ENCODE assay signal across 14 mouse cellular contexts in genomic region chr13:119713107-119713787, GRCm38 (mm10). TPM values are rescaled to one million over a fixed set of nuclear protein-coding genes. Genes with fewer than 3 reads are reported as not detected.
DNase-seq lines count a peak whose midpoint lies in the region; ATAC-seq and TF ChIP-seq lines count a peak whose summit lies in the region.
"Had no signal": no experiment of that assay in that cellular context is flagged by ENCODE, and none has a peak within 500 bp of the region (broad histone marks: within the 10 kb centered on the region; RNA-seq: fewer than 3 reads in every experiment).

No protein-coding gene starts in this region.

- no peaks in the 10 kb centered on the region for H3K27me3 ChIP-seq in forebrain, embryonic 15.5 days
- no peaks in the 10 kb centered on the region for H3K27me3 ChIP-seq in forebrain, embryonic 14.5 days (replicated peaks; ENCODE audit: control insufficient read depth, insufficient read depth, low read length)
- H3K27me3 ChIP-seq in liver, adult 2 months (ENCODE audit: control insufficient read depth, insufficient read depth, low read length) = no peaks in the 10 kb centered on the region
- H3K27me3 ChIP-seq in liver, embryonic 11.5 days (replicated peaks; ENCODE audit: control insufficient read depth, insufficient read depth, low read length) = no peaks in the 10 kb centered on the region
- H3K27me3 ChIP-seq: heart, embryonic 13.5 days; hindbrain, embryonic 12.5 days; limb, embryonic 15.5 days had no signal

- TF ChIP-seq CTCF in liver, adult 2 months (IDR thresholded peaks at IDR 0.05; ENCODE audit: low read depth, low read length) = no peak
- TF ChIP-seq CTCF in bone marrow macrophage, adult 2 months (IDR thresholded peaks at IDR 0.05; ENCODE audit: low read depth, low read length) = no peak

- WGBS in forebrain, embryonic 15.5 days = 75% methylated on average over 8 of the region's 8 CpGs
- whole genome bisulfite sequencing in forebrain, embryonic 14.5 days = 76% methylated on average over 8 of the region's 8 CpGs
- 32% methylated on average over 8 of the region's 8 CpGs for WGBS in liver, adult 2 months
- 64% methylated on average over 8 of the region's 8 CpGs for WGBS in liver, embryonic 11.5 days
- WGBS in macrophage (ENCODE audit: missing documents) = 10% methylated on average over 8 of the region's 8 CpGs

- DNase-seq in forebrain, embryonic 14.5 days (ENCODE audit: low spot score) = no peak
- DNase-seq in liver, adult 2 months (ENCODE audit: extremely low read depth, low read depth, low spot score) = peak; percentile 87
- no peak for DNase-seq in liver, embryonic 11.5 days (ENCODE audit: low spot score)
- DNase-seq in urinary bladder, postnatal 4 days (ENCODE audit: low spot score in 2 of 2) = no peak
- no peak for DNase-seq in ovary, postnatal 10 days (ENCODE audit: low spot score)
- DNase-seq: gastrocnemius, postnatal 36 days; kidney, adult 9 months had no signal

- H3K4me1 ChIP-seq in forebrain, embryonic 15.5 days = no peaks in the 10 kb centered on the region
- no peaks in the 10 kb centered on the region for H3K4me1 ChIP-seq in forebrain, embryonic 14.5 days (ENCODE audit: control insufficient read depth, insufficient read depth, low read length)
- H3K4me1 ChIP-seq in liver, adult 2 months (ENCODE audit: control insufficient read depth, insufficient read depth, low read length) = peaks cover 31% of the 10 kb centered on the region
- H3K4me1 ChIP-seq in liver, embryonic 11.5 days (replicated peaks; ENCODE audit: control insufficient read depth, insufficient read depth, low read length) = no peaks in the 10 kb centered on the region
- peaks cover 22% of the 10 kb centered on the region for H3K4me1 ChIP-seq in bone marrow macrophage, adult 2 months (ENCODE audit: control insufficient read depth, insufficient read depth, low read length)
- H3K4me1 ChIP-seq: hindbrain, embryonic 12.5 days; limb, embryonic 15.5 days had no signal

- H3K4me2 ChIP-seq in forebrain, embryonic 15.5 days (replicated peaks) = no peak overlapping the region
- no peak overlapping the region for H3K4me2 ChIP-seq in forebrain, embryonic 14.5 days (ENCODE audit: low read length)
- no peak overlapping the region for H3K4me2 ChIP-seq in liver, embryonic 11.5 days
- H3K4me2 ChIP-seq: heart, embryonic 13.5 days; hindbrain, embryonic 12.5 days; limb, embryonic 15.5 days had no signal

- peaks cover 35% of the 10 kb centered on the region for H3K36me3 ChIP-seq in forebrain, embryonic 15.5 days
- H3K36me3 ChIP-seq in forebrain, embryonic 14.5 days (ENCODE audit: control insufficient read depth, insufficient read depth, low read length) = peaks cover 50% of the 10 kb centered on the region
- H3K36me3 ChIP-seq in liver, adult 2 months (ENCODE audit: control insufficient read depth, insufficient read depth, low read length) = no peaks in the 10 kb centered on the region
- H3K36me3 ChIP-seq in liver, embryonic 11.5 days (ENCODE audit: control insufficient read depth, insufficient read depth, low read length) = 0 out of 2 replicates have a peak, but pooled peaks cover 5% of the 10 kb centered on the region
- no peaks in the 10 kb centered on the region for H3K36me3 ChIP-seq in macrophage (ENCODE audit: inconsistent target)

- H3K4me3 ChIP-seq in forebrain, embryonic 15.5 days = no peak overlapping the region
- no peak overlapping the region for H3K4me3 ChIP-seq in forebrain, embryonic 14.5 days (ENCODE audit: low read depth, low read length)
- H3K4me3 ChIP-seq in liver, adult 2 months (ENCODE audit: insufficient read depth, low read depth, low read length) = no peak overlapping the region
- no peak overlapping the region for H3K4me3 ChIP-seq in liver, embryonic 11.5 days (ENCODE audit: low read depth, low read length)
- peak overlapping the region; percentile 4; the same call in 1 of the 2 replicates for H3K4me3 ChIP-seq in bone marrow macrophage, adult 2 months (ENCODE audit: insufficient read depth, low read length)
- no peak overlapping the region for H3K4me3 ChIP-seq in macrophage (ENCODE audit: inconsistent target)
- H3K4me3 ChIP-seq: heart, embryonic 13.5 days; hindbrain, embryonic 12.5 days; limb, embryonic 15.5 days had no signal

- H3K9me3 ChIP-seq in forebrain, embryonic 15.5 days = no peaks in the 10 kb centered on the region
- no peaks in the 10 kb centered on the region for H3K9me3 ChIP-seq in forebrain, embryonic 14.5 days (replicated peaks; ENCODE audit: control insufficient read depth, low read length)
- H3K9me3 ChIP-seq in liver, embryonic 11.5 days (ENCODE audit: control insufficient read depth, low read length) = no peaks in the 10 kb centered on the region
- H3K9me3 ChIP-seq: G1E; heart, embryonic 13.5 days; hindbrain, embryonic 12.5 days; limb, embryonic 15.5 days had no signal

- 0 out of 2 replicates have a peak, but pooled peaks have one; percentile 12 for ATAC-seq in forebrain, embryonic 15.5 days (replicated peaks)
- ATAC-seq in forebrain, embryonic 14.5 days = no peak
- ATAC-seq in liver, embryonic 11.5 days (replicated peaks; ENCODE audit: low FRiP score) = no peak

- no peak for TF ChIP-seq POLR2A in liver, adult 2 months (IDR thresholded peaks at IDR 0.05; ENCODE audit: extremely low read depth, insufficient read depth, low read length)
- no peak for TF ChIP-seq POLR2A in bone marrow macrophage, adult 2 months (IDR thresholded peaks at IDR 0.05; ENCODE audit: borderline replicate concordance, low read depth, low read length)

- H3K79me2 ChIP-seq in liver, adult 2 months (ENCODE audit: control insufficient read depth, insufficient read depth, low read length) = 0 out of 2 replicates have a peak, but pooled peaks cover 3% of the 10 kb centered on the region
- H3K79me2 ChIP-seq in macrophage (ENCODE audit: inconsistent target) = no peaks in the 10 kb centered on the region

- H3K27ac ChIP-seq in forebrain, embryonic 15.5 days (replicated peaks) = no peak overlapping the region
- no peak overlapping the region for H3K27ac ChIP-seq in forebrain, embryonic 14.5 days (ENCODE audit: low read depth, low read length)
- peak overlapping the region; percentile 22; the same call in 1 of the 2 replicates for H3K27ac ChIP-seq in liver, adult 2 months (replicated peaks; ENCODE audit: insufficient read depth, low read depth, low read length)
- H3K27ac ChIP-seq in liver, embryonic 11.5 days (ENCODE audit: low read depth, low read length) = no peak overlapping the region
- H3K27ac ChIP-seq in bone marrow macrophage, adult 2 months (ENCODE audit: insufficient read depth, low read depth, low read length) = peak overlapping the region; percentile 86
- peak overlapping the region; percentile 88 for H3K27ac ChIP-seq in macrophage
- H3K27ac ChIP-seq: heart, embryonic 13.5 days; hindbrain, embryonic 12.5 days; limb, embryonic 15.5 days had no signal

- no peak overlapping the region for H3K9ac ChIP-seq in forebrain, embryonic 15.5 days (replicated peaks)
- H3K9ac ChIP-seq in forebrain, embryonic 14.5 days (ENCODE audit: low read length) = no peak overlapping the region
- no peak overlapping the region for H3K9ac ChIP-seq in liver, adult 2 months (ENCODE audit: low read depth, low read length)
- H3K9ac ChIP-seq in liver, embryonic 11.5 days (ENCODE audit: low read depth, low read length) = no peak overlapping the region
- H3K9ac ChIP-seq: heart, embryonic 13.5 days; hindbrain, embryonic 12.5 days; limb, embryonic 15.5 days had no signal

RNA-seq across cellular contexts. Expression of gene Hmgcs1, which starts 23.1 kb away (rescaled TPM):
- polyA plus RNA-seq in forebrain, embryonic 15.5 days (2015; fragmentation: Nextera tagmentation; extraction: Ambion mirVana) = 367 and 395 TPM in 2 replicates
- polyA plus RNA-seq in forebrain, embryonic 14.5 days (2014; fragmentation: Nextera tagmentation; extraction: Ambion mirVana) = 311 and 398 TPM in 2 replicates
- 350 and 447 TPM in 2 replicates for total RNA-seq in liver, adult 2 months (2014; rRNA removed)
- 99.8 and 112 TPM in 2 replicates for polyA plus RNA-seq in liver, adult 2 months (2012; rRNA removed)
- 119 and 136 TPM in 2 replicates for polyA plus RNA-seq in liver, embryonic 11.5 days (2014; fragmentation: Nextera tagmentation; extraction: Ambion mirVana)
- polyA plus RNA-seq in bone marrow macrophage, adult 2 months (2012; ENCODE audit: insufficient read depth, insufficient read length, missing spikeins) = 29.3 and 34.5 TPM in 2 replicates
- 100 to 1,000 TPM in 10 of 26 experiments, 10 to 100 TPM in 16; 55.5 to 145 (median 86.5) TPM for total RNA-seq in macrophage (2018; cell fraction: chromatin; rRNA removed)
- 100 to 1,000 TPM in 16 of 26 experiments, 10 to 100 TPM in 10; 78.2 to 185 (median 109) TPM for total RNA-seq in macrophage (2018; cell fraction: cytosol; rRNA removed)
- 100 to 1,000 TPM in 14 of 26 experiments, 10 to 100 TPM in 12; 77.6 to 267 (median 107) TPM for total RNA-seq in macrophage (2018; cell fraction: nucleus; rRNA removed)
- polyA plus RNA-seq in macrophage (2018) = 67.8 to 119 TPM (median 103 TPM) in 3 replicates

RNA-seq across cellular contexts. Expression of gene Nim1k, which starts 42.4 kb away (rescaled TPM):
- polyA plus RNA-seq in forebrain, embryonic 15.5 days (2015; fragmentation: Nextera tagmentation; extraction: Ambion mirVana) = 6.8 and 7.3 TPM in 2 replicates
- 6.8 and 7.2 TPM in 2 replicates for polyA plus RNA-seq in forebrain, embryonic 14.5 days (2014; fragmentation: Nextera tagmentation; extraction: Ambion mirVana)
- 1.1 and 1.3 TPM in 2 replicates for total RNA-seq in liver, adult 2 months (2014; rRNA removed)
- 0.81 and 0.90 TPM in 2 replicates for polyA plus RNA-seq in liver, adult 2 months (2012; rRNA removed)
- polyA plus RNA-seq in liver, embryonic 11.5 days (2014; fragmentation: Nextera tagmentation; extraction: Ambion mirVana) = 0.19 and 0.36 TPM in 2 replicates
- 0.55 and 1.0 TPM in 2 replicates for polyA plus RNA-seq in bone marrow macrophage, adult 2 months (2012; ENCODE audit: insufficient read depth, insufficient read length, missing spikeins)
- total RNA-seq in macrophage (2018; cell fraction: chromatin; rRNA removed) = 1 to 10 TPM in 12 of 26 experiments, under 1 TPM in 14; 0.12 to 2.7 (median 0.80) TPM
- 1 to 10 TPM in 2 of 26 experiments, under 1 TPM in 24; 0.23 to 1.2 (median 0.49) TPM for total RNA-seq in macrophage (2018; cell fraction: cytosol; rRNA removed)
- total RNA-seq in macrophage (2018; cell fraction: nucleus; rRNA removed) = 1 to 10 TPM in 6 of 26 experiments, under 1 TPM in 19, not detected in 1; 0.12 to 2.3 (median 0.73) TPM
- polyA plus RNA-seq in macrophage (2018) = 0.66 to 0.84 TPM (median 0.82 TPM) in 3 replicates

Comparison
In these comparisons a context has a peak if more than half of its experiments do, and no peak if none do; other contexts are left out.
1. H3K27ac ChIP-seq: peak in liver, adult 2 months (single experiment), bone marrow macrophage, adult 2 months (single experiment) and macrophage (single experiment); none in forebrain, embryonic 15.5 days (single experiment), forebrain, embryonic 14.5 days (single experiment) and liver, embryonic 11.5 days (single experiment).